Mouse (Mus musculus): ENCODE results near the gene Cdh13. TPM values are rescaled to one million over a fixed set of nuclear protein-coding genes. Genes with fewer than 3 reads are reported as not detected.

Gene Cdh13
- total RNA-seq, 2 experiments from 2014 or later = 5.9 to 6.2 TPM

DNA sequence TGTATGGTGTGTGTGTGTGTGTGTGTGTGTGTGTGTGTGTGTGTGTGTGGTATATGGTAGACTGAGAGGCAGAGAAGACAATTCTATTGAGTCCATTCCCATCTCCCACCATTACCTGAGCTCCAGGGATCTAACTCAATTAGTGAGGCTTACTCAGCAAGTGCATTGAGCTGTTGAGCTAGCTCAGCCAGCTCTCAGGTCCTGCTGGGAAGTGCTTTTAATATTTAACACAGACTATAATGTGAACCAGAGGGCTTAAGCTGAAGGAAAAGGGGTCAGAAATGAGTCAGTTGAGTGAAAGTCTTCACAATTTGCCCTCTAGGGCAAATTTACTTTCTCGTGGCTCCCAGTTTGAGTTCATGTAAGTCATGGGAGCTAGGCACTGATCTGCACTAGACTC is 297.7 kb downstream of the Cdh13 start:
- no peak for DNase-seq

DNA sequence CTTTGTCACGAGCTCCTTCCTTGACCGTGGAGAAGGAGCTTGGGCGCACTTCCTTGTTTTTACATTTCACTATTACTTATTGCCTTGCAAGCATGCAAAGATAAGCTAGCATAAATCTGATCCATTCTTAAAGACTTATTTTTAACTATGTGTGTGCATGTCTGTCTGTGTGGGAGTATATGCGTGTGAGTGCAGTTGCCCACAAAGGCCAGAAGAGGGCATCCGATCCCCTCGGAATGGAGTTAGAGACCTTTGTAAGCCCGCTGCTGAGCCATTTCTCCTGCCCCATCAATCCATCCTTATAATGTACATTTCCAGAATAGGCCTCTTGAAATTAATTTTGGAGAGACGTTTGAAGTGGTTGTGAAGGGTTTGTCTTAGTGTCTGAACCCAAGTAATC is 298.7 kb downstream of the Cdh13 start:
- DNase-seq = no peak

DNA sequence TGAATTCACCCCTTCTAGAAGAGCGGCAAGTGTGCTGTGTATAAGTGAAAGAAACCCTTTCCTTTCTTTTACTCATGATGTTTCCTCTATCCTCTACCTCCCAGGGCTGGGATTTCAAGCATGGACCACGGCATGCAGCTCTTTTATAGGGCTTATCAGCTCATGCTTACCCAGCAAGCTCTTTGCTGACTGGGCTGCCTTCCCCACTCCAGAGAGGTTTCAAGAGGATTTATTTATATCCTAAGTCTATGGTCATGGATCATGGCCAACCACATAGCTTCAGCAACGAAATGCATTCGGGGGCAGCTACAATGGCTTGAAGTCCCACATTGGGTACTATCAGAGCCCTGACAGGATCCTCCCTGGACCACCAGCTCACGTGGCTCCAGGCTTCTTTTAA is 304.4 kb downstream of the Cdh13 start:
- no peak for DNase-seq

DNA sequence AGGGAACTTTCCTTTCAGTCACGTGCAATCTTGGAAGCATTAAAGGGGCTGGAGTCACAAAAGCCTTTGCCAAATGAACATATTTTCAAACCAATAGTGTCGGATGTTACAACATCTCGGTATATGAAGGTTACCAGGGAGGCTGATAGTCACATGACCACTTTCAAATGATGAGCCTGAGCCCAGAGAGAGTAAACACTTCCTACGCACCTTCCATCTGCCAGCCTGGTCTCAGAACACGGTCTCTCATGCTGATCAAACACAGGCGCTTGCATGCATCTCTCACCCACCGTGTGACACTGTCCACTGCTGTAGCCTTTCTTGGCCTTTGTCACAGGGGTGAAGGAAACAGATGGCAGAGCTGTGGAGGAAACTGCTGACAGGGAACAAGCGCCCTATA is 313.3 kb downstream of the Cdh13 start:
- DNase-seq = no peak

DNA sequence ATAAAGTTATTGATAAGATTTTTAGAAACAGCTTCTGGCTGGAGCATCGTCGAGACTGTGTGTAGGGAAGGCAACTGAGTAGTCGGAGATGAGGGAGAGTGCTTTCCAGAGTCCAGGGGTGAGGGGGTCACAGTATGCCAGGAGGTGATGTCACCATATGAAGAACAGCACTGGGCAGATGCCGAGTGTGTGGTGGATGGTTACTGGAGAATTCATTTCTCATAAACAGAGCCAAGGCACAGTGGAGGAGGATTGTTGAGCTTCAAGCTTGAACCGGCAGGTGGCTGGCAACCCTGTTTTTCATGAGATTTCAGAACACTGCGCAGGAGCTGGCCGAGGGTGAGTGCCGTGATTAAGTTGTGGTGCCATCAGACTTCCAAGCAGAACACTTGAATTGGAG is 317.8 kb downstream of the Cdh13 start:
- DNase-seq = no peak

GRCm38 (mm10) chr8:118602074-118602473 is 318.5 kb downstream of the Cdh13 start:
- no peak for DNase-seq

- DNase-seq = no peak
Observed at GRCm38 (mm10) chr8:118611551-118611950, 328.0 kb downstream of the Cdh13 start.

- no peak for DNase-seq
Observed at GRCm38 (mm10) chr8:118618195-118618594, 334.7 kb downstream of the Cdh13 start.

DNA sequence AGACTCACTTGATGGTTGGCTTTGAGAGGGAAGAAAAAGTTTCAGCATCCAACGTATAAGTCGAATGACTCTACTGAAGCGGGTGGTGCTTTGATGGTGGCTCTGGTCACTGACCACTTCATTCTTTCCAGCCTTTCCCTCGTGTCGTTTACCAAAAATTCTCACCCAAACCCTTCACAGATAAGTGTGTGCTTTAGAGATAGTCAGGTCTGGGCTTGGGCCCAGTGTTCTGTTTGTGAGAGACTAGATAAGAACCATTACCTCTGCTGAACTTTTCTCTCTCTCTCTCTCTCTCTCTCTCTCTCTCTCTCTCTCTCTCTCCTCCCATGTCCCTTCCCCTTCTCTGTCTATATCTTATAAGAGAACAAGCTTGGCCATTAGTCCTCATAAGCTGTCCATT is 342.9 kb downstream of the Cdh13 start:
- DNase-seq = no peak

DNA sequence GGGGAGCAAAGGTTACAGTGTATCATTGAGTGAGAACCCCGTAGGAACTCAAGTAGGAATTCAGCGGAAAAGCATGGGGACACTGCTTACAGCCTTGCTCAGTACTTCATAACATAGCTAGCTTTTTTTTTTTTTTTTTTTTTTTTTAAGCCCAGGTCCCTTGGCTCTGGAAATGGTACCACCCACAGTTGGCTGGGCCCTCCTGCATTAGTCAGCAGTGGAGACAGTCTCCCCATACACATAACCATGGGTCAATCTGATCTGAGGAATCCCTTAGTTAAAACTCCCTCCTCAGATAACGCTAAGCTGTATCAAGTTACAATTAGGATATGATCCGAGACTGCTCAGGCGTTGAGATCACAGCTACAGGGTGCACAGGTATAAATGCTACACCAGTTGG is 344.2 kb downstream of the Cdh13 start:
- peak in 1 of 2 experiments; percentile 8 for DNase-seq

DNA sequence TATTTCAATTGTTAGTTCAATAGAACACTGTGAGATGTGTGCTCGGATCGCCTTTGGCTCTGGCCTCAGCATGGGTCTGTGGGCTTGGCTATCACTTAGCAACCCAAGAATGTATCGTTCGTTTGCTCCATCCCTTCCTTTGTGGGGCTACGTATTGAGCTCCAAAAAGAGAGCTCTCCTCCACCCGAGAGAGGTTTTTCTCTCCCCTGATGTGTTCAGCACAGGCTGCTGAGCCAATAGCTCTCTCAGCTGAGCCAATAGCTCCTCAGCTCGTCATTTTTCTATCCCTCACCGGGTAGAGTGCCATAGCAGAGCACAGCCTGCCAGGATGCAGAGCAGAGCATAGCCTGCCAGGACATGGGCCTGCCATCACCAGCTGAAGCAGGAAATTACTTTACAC is 345.2 kb downstream of the Cdh13 start:
- DNase-seq = no peak

GRCm38 (mm10) chr8:118635296-118636060 is 351.9 kb downstream of the Cdh13 start:
- DNase-seq = no peak

- DNase-seq = no peak
Observed at GRCm38 (mm10) chr8:118639606-118640005, 356.1 kb downstream of the Cdh13 start.

DNA sequence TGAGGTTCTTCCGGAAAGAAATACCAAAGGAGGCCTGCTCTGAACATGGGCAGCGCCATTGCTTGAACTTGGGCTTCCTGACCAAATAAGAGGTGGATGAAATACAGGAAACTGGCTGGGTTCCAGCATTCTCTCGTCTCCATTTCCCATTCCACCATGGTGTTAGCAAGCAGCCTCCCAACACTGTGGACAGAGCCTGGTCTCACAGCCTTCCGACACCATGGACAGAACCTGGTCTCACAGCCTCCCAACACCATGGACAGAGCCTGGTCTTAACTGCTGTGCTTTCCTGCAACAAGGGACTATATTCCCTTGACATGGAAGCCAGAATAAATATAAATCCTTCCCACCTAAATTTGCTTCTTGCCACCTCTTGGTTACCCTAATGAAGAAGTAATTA is 358.3 kb downstream of the Cdh13 start:
- DNase-seq = no peak

DNA sequence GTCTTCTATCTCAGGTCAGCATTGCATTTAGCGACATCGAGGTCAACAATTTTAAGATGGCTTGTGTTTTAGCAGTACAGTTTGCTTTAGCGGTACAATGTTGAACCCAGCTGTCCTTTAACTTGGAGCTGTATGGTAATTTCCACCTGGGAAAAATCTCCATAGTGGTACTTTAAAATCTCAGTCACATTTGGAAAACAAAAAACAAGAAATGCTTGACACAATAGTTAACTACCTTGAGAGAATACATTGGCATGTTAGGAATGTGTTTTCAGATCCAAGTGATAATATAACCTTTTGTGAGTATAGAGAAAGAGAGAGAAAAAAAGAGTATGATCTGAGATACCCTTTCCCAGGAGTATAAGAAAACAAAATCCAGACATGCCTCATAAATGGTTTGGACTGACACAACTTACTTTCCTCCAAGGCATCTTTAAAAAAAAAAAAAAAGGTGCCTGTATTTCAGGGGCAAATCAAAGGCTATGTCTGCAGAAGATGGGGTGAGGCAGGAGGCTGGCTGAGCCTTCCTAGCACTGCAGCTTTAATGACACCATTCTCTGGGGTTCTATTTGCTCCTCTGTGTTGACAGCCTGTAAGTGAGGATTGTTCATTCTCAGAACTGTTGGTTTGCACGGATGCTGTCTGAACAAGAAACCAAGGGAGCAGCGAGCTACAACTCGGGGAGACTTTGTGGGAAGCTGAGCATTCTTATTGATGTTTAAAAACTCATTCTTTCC is 365.4 kb downstream of the Cdh13 start:
- no peak for DNase-seq

GRCm38 (mm10) chr8:118649981-118650380 is 366.4 kb downstream of the Cdh13 start:
- DNase-seq = no peak

GRCm38 (mm10) chr8:118662001-118662829 is 378.7 kb downstream of the Cdh13 start:
- DNase-seq = no peak

DNA sequence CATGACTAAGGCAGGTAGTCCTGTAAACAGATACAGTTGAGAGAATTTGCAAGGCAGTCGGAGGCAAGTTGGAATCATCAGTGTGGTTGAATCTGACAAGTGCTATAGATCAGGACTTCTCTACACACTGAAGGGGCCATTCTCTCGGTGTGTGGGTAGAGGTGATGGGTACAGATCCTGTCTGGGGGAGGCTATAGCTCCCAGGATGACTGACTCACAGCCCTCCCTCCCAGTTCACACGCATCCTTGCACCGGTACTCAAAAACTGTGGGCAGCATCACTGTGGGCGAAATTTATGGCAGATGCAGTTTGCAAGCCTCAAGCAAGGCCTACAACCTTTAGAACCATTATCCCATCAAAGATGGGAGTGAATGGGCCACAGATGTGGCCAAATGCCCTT is 381.5 kb downstream of the Cdh13 start:
- no peak for DNase-seq

- peak in 1 of 2 experiments; percentile 4 for DNase-seq
Observed at GRCm38 (mm10) chr8:118667736-118668135, 384.2 kb downstream of the Cdh13 start.

DNA sequence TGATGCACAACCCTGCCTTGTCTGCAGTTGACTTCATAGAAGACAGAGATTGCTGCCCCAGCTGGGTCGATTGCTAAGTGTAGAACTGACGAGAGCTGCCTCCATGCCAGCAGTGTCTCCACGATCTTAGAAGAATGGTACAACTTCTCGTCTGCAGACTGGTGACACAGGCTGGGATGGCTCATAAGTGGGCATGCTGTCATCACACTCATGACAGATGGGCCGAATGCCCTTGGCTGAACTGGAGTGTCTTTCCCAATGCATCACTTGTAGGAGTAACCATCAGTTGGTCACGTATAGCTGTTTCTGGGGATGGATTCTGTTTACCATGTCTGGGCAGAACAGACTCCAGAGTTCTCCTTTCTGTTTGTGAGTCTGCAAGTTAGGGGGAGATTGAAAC is 392.7 kb downstream of the Cdh13 start:
- DNase-seq = peak; percentile 12 to 24

GRCm38 (mm10) chr8:118679347-118679746 is 395.8 kb downstream of the Cdh13 start:
- peak; percentile 37 to 38 for DNase-seq

GRCm38 (mm10) chr8:118683386-118683785 is 399.9 kb downstream of the Cdh13 start:
- DNase-seq = no peak

- no peak for DNase-seq
Observed at GRCm38 (mm10) chr8:118685863-118686262, 402.3 kb downstream of the Cdh13 start.

All from adrenal gland, postnatal 36 days (tissue).